Mouse (Mus musculus): ENCODE results near the gene Gm10964.

Gene Gm10964

DNA sequence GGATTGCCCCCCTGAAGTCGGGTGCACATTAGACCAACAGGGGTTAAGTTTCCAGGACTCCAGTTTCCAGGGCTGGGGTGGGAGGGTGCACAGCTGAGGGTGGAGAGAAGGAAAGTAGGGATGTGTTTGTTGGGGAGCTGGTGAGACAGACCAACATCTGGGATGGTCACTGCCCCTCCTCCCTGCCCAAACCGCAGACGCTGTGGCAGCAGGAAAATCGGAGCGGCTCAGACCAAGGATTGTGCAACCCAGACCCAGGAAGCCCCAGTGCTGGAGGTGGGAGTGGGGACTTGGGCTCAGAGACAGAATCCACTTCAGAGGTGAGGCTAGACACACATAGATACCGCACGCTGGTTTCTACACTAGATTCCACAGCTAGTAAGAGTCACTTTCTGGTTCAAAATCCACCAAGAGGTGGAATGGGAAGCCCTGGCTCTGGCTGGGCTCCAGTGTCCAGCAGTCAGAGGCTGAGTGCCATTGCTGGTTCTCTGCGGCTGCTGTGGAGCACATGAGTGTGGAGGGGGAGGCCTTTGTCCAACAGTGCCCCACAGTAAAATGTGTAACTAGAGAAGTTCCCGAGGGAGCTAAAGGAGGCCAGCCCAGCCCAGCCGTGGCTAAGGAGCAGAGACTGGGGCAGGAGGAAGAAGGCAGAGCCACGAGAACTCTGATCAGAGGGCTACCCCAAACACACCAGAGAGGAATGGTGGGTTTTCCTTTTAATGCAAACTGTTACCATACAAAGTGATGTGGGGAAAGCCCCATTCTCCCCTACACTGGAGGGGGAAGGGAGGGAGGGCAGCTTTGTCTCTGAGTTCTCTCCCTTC lies 4.3 kb upstream of the Gm10964 start:
- DNase-seq (ENCODE audit: low spot score in 2 of 2) = no peak

DNA sequence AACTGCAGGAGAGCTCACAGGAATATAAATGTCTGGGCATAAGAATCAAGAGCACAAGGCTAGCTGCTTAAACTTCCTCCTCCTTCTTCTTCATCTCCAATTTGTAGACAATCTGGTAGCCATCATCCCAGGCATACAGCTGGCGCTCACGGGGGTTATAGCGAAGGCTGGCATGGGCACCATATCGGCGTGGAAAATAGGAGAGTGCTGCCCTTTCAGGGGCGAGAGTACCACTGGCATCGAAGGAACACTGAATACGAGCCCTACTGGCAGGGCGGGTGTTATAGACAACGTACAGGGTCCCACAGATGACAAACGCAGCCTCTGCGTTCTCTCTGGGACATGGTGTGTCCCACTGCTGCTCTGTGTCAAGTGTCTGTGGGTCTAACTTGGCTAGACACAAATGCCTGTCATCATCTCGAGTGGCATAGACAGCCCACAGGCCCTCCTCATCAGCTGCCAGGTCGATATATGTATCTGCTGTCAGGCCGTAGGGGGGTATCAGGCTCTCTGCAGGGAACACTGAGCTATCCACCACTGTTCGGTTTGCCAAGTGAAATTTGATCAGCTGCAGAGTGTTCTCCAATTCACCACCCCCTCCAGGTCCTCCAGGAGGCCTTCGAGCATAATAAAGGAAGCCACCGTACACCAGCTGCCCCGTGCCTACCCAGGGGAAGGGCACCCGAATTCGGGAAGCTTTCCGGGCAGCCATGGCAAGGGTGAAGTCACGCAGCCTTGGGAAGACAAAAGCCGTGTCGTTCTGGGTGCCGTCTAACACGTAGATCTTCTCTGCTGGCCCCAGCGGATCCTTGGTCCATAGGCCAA lies 3.2 kb upstream of the Gm10964 start:
- no peak for DNase-seq (ENCODE audit: low spot score in 2 of 2)

DNA sequence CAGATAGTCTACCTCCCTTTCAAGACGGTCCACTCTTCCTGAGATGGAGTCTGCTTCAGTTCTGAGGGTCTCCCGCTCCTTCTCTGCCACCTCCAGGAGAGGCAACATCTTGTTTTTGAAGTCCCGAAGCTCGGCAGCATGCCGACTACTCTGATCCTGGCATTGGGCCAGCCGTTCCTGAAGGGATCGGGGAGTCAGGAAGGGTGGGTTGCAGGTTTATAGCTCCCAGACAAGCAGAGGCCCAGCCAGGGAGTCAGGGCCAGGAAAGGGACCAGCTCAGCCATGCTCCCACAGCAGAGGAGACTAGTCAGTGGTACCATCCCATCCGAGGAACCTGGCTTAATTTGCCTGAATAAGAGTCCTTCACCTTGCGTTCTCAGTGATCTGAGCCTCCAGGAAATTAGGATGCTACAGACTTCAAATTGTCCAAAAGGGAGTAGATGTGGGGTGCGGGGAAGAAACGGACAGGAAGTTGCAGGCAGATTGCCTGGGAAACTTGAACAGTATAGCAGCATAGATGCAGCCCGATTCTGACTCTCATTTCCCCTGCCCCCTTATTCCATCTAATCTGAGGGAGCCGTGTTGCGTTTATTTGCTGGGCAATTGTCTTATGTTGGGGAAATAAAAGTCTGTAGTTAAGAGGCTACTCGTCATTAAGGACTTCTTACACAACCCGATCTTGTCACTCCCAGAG lies 2.0 kb upstream of the Gm10964 start:
- DNase-seq (ENCODE audit: low spot score in 2 of 2) = peak; percentile 54 to 75

DNA sequence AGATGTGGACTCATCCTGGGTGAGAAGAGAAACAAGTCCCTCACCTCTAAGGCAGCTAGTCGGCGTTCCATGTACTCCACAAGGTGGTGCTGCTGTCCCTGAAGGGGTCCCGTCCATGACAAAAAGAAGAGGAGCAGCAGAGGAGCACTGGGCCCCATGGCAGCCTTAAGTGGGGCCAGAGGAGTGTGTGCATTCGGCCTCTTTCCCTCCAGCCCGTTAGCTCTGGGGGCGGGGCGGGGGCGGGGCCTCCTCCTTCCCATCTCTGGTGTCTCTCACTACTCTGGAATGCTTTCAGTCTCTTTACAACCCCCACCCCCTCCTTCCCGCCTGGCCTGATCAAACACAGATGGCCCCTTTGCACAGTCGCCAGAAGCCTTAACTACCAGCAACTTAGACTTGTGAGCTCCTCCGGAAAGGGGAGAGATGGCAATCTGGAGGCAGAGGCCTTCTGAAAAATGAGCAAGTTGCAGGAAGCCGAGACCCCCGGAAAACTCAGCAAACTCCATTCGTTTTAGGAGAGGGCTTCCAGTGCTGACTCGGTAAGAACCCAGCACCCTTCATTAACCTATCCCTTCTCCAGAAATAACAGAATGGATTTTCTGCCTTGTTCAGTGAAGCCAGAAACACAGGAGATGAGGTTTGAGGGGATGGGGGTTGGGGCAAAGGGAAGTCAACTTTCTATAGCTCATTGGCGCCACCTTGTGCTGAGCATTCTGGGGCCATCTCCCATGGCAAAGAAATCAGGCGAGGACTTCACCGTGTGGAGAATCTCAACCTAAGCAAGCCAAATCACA lies 1.2 kb upstream of the Gm10964 start, which contains the start of gene Olfml3:
Gene Olfml3 (minus strand): TSS at position 224 of the 794 bp plus-strand sequence.
- DNase-seq (ENCODE audit: low spot score in 2 of 2) = peak; percentile 77 to 90

DNA sequence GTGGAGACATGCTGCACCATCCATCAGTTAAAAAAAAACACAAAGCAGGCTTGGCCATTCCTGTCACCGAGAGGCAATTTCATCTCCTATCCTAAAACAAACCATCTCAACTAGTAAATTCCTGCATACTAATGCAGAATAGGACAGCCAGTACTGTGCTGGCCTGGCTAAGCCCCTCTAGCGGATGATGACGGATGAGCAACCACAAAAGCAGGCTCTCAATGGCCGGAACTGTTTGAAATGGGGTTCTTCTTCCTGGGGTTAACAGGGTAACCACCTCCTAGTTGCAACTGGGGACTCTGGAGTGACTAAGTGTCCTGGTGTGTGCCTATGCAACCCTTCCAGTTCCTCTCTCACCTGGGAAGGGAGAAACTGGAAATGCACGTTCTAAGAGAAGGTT lies 1.2 kb downstream of the Gm10964 start:
- no peak for DNase-seq (ENCODE audit: low spot score in 2 of 2)

DNA sequence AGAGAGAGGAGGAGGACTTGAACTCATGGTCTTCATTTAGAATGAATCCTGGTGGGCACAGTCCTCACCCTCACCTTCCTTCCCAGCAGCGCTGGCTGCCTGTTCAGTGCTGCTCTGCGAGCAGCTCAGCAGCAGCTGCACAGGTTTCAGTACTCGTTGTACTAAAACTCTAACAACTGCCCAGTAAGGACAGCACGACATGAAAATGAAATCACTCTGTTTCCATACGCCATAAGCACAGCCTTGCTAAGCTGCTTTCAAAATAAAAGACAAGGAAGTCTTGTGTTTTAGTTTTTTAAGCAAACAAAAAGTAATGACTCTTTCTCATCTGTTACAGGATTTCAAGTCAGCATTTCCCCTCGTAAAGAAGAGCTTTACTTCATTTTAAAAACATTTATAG lies 4.0 kb downstream of the Gm10964 start:
- no peak for DNase-seq (ENCODE audit: low spot score in 2 of 2)

DNA sequence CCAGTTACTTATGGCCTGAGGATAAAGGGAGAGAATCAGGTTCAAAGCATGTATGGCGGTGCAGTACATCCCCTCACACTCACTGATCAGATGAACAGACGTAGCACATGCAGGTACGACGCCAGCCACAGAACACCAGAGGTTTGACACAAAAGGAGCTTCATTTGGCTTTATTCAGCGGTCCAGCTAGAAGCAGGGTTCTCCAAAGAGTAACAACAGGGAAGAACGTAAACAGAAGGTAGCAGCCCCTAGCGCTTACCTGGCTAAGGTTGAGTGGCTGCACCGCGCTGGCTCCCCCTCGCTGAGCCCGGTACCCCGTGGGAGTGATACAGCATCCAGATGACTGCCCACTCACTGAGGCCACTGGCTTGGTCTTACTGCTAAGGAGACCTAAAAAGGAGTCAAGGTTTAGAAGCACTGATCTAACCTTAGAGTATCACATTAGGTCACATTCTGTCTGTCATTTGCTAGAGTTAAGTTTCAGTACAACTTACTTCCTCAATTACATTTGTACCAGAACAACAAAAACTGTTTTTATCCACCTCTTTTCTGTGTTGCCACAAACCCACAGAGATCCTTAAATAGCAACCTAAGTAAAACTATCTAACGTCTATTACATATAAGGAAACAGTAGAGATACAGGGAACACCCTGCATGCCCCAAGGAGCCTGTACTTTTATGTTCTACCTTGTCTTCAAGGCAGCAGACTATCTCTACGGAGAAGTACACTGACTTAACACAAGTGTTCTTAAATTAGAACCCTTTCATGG lies 6.0 kb downstream of the Gm10964 start:
- no peak for DNase-seq (ENCODE audit: low spot score in 2 of 2)

DNA sequence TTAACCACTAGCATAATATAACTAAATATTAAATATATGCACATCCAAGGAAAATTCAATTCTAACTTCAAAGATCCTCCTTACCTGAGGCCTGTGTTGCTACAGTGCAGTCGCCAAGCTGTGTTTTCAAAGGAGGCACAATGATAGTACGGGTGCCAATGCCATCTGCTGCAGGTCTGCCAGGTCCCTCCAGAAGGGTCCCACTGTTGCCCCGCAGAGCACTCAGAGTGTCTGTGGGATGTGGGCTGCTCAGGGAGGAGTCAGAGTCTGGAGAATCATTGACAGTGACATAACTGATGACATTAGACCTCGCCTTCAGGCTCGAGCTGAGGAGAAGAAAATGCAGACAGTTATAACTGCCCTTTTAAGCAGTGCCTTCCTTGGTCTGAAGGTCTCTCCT lies 7.5 kb downstream of the Gm10964 start:
- no peak for DNase-seq (ENCODE audit: low spot score in 2 of 2)

DNA sequence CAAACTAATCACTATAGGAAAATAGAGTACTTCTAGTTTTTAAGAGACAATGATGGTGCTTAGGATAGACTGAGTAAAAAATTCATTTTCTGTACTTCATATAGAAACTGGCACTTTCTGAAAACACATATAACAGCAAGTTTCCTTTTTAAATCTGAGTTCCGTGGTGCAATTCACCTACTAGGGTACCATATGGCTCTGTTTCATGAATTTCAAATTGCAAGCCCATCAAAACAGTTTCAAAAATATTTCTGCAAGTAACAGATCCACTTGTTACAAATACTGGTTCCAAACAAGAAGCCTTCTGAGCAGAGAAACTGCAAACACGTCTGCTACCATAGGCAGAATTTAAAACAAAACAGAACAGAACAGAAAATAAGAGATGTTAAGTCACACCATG lies 12.4 kb downstream of the Gm10964 start:
- no peak for DNase-seq (ENCODE audit: low spot score in 2 of 2)

DNA sequence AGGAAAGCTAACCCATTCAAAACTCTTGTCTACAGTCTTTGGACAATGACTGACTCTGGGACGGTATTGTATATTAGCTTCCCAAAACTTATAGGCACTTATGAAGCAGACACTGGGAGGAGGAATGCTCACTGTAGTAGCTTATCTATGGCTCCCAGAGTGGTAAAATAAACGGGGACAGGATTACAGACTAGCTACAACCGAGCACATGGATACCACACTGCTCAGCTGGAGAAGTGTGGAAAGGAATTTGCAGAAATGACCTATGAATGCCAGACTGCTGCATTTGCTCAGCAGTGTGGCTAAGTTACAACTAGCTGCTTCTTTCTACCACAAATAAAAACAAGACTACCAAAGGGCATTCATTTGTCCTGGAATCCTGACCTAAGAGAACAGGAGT lies 16.2 kb downstream of the Gm10964 start:
- DNase-seq (ENCODE audit: low spot score in 2 of 2) = no peak

DNA sequence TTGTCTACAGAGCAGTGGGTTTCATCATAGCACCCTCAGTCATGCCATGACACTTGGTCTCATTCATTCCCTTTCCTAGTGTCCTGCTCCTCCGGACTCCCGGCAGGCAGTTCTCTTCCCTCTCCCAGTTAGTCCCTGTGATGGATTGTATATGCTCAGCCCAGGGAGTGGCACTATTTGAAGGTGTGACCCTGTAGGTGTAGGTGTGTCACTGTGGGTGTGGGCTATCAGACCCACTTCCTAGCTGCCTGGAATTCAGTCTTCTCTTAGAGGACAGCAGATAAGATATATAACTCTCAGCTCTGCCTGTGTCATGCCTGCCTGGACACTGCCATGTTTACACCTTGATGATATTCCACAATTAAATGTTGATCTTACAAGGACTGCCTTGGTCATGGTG lies 17.8 kb downstream of the Gm10964 start:
- DNase-seq (ENCODE audit: low spot score in 2 of 2) = no peak

DNA sequence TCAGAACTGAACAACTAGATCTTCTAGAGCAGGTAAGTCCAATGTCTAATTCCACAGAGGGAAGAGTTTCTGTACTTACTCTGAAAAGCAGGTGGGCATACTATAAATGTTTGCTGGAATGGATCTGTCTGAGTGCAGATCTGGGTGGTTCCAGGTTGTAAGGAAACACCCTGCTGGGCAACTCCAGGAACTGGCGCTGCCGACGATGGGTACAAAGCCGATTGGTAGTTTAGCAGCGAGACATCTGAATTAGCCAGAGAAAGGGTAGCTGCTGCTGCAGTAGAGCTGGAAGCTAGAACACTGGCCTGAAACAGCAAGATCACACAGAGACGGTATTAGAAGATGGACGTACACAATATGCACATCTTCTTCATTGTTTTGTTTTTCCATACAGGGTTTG lies 19.3 kb downstream of the Gm10964 start:
- DNase-seq (ENCODE audit: low spot score in 2 of 2) = no peak

DNA sequence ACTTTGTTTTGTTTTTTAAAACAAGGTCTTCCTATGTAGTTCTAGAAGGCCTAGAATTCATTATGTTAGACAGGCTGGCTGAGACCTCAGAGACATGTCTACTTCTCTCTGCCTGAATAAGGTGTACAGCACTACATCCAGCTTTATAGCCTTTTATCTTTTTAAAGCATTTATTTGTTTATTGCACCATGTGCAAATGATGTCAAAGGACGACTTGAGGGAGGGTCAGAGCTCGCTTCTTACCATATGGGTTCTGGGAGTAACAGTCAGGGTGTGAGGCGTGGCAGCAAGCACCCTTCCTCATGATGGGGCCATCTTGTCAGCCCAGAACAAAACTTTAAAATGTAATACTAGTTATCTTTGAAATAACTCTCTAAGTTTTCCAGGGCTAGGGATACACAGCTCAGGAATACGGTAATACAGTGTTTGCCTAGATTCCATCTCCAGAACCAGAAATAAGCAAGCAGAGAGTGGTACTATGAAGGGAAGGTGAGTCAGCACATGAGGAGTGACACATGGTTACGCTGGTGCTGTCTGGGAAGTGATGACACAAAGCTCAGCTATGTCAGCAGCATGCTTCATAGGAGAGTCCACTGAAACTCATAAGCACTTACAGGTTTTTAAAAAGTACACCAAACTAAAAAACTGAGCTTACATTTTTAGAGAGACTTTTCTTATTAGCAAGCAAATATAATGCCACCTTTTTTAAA lies 20.2 kb downstream of the Gm10964 start:
- no peak for DNase-seq (ENCODE audit: low spot score in 2 of 2)

DNA sequence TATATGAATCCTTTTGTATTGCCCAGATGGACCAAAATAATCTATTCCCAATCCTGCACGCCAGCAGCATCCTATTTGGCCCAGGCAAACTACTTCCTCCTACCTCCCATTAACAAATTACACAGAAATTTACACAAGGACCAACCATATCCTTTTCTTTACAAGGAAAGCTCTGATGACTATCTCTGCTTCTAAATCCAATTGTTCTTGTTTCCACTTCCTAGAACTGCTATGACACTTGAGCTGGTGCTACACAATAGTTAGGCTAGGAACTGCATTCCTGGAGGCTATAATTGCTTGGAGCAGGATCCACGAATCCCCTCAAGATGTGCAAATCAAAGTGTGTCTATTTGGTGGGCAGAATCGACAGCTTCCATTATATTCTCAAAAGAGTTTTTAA lies 27.6 kb downstream of the Gm10964 start:
- DNase-seq (ENCODE audit: low spot score in 2 of 2) = no peak

DNA sequence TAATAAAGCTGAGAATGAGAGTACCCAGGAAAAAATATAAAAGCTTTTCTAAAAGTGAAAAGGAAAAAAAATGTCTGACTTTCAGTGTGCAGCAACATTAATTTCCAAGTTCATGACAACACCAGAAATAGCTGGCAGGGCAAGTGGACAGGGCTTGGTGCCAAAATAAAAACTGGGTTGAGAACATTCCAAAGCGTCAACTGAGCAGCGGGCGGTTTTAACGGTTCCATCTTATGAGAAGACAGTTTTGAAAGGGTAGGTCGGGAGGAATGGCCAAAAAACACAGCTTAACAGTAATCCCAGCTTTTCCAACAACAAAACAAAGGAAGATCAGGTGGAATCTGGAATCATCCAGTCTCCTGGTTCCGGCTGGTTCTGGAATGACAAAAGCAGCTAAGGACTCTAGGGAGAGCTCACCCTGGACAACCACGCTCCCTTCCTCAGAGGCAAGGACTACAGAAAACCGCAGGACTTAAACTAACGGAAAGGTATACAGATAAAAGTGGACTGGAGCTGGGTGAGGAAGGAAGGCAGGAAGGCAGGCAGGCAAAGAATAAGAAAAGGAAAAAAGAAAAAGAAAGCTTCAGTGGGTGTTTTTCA lies 32.5 kb downstream of the Gm10964 start:
- peak; percentile 52 to 73 for DNase-seq (ENCODE audit: low spot score in 2 of 2)

DNA sequence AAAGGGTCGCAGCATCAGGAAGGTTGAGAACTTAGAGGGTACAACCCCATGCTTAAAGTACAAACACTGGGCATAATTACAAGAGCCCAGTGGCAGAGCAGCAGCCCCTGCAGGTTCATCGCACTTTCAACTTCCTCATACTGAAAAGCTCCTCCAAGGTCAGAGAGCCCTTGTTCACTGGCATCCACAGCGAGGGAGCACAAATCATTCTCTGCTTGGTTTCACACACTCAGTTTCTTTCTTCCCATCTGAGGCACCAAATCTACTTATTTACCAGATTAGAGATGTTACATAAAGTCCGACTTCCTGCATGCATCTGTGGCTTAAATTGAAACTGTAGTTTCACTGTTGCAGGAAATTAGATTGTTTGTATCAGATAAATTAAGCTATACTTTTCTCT lies 33.7 kb downstream of the Gm10964 start:
- DNase-seq (ENCODE audit: low spot score in 2 of 2) = no peak

DNA sequence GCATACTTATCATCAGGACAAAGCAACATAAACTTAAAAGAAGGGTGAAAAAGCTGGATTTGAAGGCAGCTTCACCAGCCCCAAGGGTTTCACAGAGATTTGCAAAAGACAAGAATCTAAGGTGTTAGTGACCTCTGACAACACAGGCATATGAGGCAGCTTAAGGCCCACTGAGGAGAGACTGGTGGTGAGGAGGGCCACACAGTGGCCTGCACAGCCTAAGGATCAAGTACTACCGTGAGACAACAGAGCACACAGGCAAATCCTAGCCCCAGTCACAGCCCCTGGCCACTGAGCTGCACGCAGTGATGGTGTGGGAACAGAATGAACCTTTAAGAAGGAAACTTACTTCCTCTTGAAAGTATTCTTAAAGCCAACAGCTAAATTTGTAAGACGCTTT lies 34.3 kb downstream of the Gm10964 start:
- no peak for DNase-seq (ENCODE audit: low spot score in 2 of 2)

DNA sequence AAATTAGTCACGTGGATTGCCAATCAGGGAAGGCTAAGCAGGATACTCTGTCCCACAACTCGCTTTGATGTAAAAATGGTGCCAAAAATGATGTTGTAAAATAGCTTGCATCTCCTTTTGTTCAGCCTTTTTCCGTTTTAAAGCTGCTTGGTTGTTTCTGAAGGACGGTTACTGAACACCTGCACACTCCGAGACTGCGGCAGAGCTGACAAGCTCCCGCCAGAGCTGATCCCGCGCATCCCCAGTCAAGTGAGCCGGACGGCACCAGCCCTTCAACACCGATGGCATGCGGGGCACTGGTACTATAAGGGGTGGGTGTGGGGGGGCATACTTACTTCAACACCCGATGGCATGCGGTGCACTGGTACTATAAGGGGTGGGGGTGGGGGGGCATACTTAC lies 34.8 kb downstream of the Gm10964 start:
- no peak for DNase-seq (ENCODE audit: low spot score in 2 of 2)

DNA sequence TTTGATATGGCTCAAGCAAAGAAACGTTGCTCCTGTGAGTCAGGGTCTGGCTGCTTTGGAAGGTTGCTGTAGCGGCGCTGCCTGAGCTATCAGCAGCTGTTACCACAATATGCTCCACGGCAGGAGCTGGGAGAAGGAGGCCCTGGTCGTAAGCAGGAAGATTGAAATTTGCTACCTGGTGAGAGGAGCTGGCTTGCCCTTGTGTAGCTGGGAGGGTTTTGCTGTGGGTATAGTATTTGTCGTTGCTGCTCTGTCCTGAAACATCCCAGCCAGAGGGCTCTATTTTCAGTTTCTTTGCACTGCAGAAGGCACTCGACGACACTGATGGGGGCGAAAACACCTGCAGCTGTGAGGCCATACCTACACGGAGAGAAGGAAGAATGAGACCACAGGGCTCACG lies 38.8 kb downstream of the Gm10964 start:
- DNase-seq (ENCODE audit: low spot score in 2 of 2) = no peak

DNA sequence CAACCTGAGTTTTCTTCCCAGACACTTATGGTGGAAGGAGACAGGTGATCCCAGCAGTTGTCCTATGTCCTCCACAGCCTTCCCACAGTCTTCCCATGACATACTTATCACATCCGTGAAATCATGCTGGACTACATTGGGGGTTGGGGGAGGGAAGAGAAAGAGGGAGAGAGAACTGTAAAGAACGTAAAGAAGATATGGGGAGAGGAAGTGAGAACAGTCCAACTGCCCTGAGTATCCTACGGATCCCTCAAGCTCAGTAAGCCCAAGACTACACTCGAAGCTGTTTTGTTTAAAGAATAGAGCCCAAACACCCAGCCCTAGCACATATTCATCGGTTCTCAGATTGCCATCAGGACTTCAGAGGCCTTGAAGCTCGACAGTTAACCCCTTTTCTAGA lies 39.5 kb downstream of the Gm10964 start:
- no peak for DNase-seq (ENCODE audit: low spot score in 2 of 2)

Data from urinary bladder, postnatal 4 days (tissue).